Mouse (Mus musculus): ENCODE data around the gene Kantr. TPM values are rescaled to one million over a fixed set of nuclear protein-coding genes. Genes with fewer than 3 reads are reported as not detected.
"Not testable (repeated sequence)": the region's sequence is repeated elsewhere in the genome, so short reads cannot be mapped to it uniquely, and the experiment has no call there.

Kantr gene
- polyA plus RNA-seq, 1 experiment from 2014 or later = 44.1 TPM

GRCm38 (mm10) chrX:152342358-152342901, 15.1 kb upstream of the Kantr start, which contains the start of gene Tspyl2:
Gene Tspyl2, minus strand, starts transcription at chrX:152342425.
- H3K27me3 ChIP-seq (ENCODE audit: control insufficient read depth, insufficient read depth, low read depth, low read length) = peaks cover 26% of the 10 kb centered on the region
- H3K9ac ChIP-seq (ENCODE audit: low read depth, low read length) = peak within 1 kb of the TSS; percentile 81
- H3K4me1 ChIP-seq (ENCODE audit: control insufficient read depth, insufficient read depth, low read length) = peaks cover 17% of the 10 kb centered on the region
- ATAC-seq = peak; percentile 98
- H3K9me3 ChIP-seq (replicated peaks; ENCODE audit: control insufficient read depth, low read length, poor library complexity, severe bottlenecking) = no peaks in the 10 kb centered on the region
- H3K36me3 ChIP-seq (ENCODE audit: control insufficient read depth, insufficient read depth, low read length) = no peaks in the 10 kb centered on the region
- H3K4me3 ChIP-seq (ENCODE audit: low read depth, low read length) = peak within 1 kb of the TSS; percentile 53
- peak within 1 kb of the TSS; percentile 88 for H3K27ac ChIP-seq (ENCODE audit: low read length)
- H3K4me2 ChIP-seq (ENCODE audit: low read length) = peak within 1 kb of the TSS; percentile 53
- 15% methylated on average over 15 of the region's 27 CpGs for WGBS

GRCm38 (mm10) chrX:152341496-152341895, 14.2 kb upstream of the Kantr start:
- peak overlapping the region; percentile 53 for H3K4me2 ChIP-seq (ENCODE audit: low read length)
- peak overlapping the region; percentile 81 for H3K9ac ChIP-seq (ENCODE audit: low read depth, low read length)
- ATAC-seq = no peak
- H3K9me3 ChIP-seq (replicated peaks; ENCODE audit: control insufficient read depth, low read length, poor library complexity, severe bottlenecking) = no peaks in the 10 kb centered on the region
- H3K27me3 ChIP-seq (ENCODE audit: control insufficient read depth, insufficient read depth, low read depth, low read length) = peaks cover 26% of the 10 kb centered on the region
- peaks cover 20% of the 10 kb centered on the region for H3K4me1 ChIP-seq (ENCODE audit: control insufficient read depth, insufficient read depth, low read length)
- no peaks in the 10 kb centered on the region for H3K36me3 ChIP-seq (ENCODE audit: control insufficient read depth, insufficient read depth, low read length)
- peak overlapping the region; percentile 88 for H3K27ac ChIP-seq (ENCODE audit: low read length)
- whole genome bisulfite sequencing = 31% methylated on average over 11 of the region's 11 CpGs
- H3K4me3 ChIP-seq (ENCODE audit: low read depth, low read length) = peak overlapping the region; percentile 53

GRCm38 (mm10) chrX:152336546-152337332, 9.4 kb upstream of the Kantr start:
- peak; percentile 99 for ATAC-seq
- WGBS = 9% methylated on average over 33 of the region's 33 CpGs
- Histone ChIP-seq H3K36me3 (ENCODE audit: control insufficient read depth, insufficient read depth, low read length) (no peaks in the 10 kb centered on the region), H3K9ac (ENCODE audit: low read depth, low read length) (peak overlapping the region; percentile 65), H3K4me3 (ENCODE audit: low read depth, low read length) (peak overlapping the region; percentile 26), H3K9me3 (replicated peaks; ENCODE audit: control insufficient read depth, low read length, poor library complexity, severe bottlenecking) (no peaks in the 10 kb centered on the region), H3K4me1 (ENCODE audit: control insufficient read depth, insufficient read depth, low read length) (peaks cover 18% of the 10 kb centered on the region), H3K4me2 (ENCODE audit: low read length) (peak overlapping the region; percentile 54), H3K27me3 (ENCODE audit: control insufficient read depth, insufficient read depth, low read depth, low read length) (peaks cover 18% of the 10 kb centered on the region), H3K27ac (ENCODE audit: low read length) (peak overlapping the region; percentile 91)

GRCm38 (mm10) chrX:152336123-152336522, 8.8 kb upstream of the Kantr start:
- peaks cover 14% of the 10 kb centered on the region for H3K27me3 ChIP-seq (ENCODE audit: control insufficient read depth, insufficient read depth, low read depth, low read length)
- H3K4me2 ChIP-seq (ENCODE audit: low read length) = 0 out of 2 replicates have a peak overlapping the region, but pooled peaks have one; percentile 22

GRCm38 (mm10) chrX:152329400-152329799, 2.1 kb upstream of the Kantr start:
- H3K4me3 ChIP-seq (ENCODE audit: low read depth, low read length); H3K27ac ChIP-seq (ENCODE audit: low read length); H3K36me3 ChIP-seq (ENCODE audit: control insufficient read depth, insufficient read depth, low read length); ATAC-seq; H3K9ac ChIP-seq (ENCODE audit: low read depth, low read length); H3K4me1 ChIP-seq (ENCODE audit: control insufficient read depth, insufficient read depth, low read length); H3K9me3 ChIP-seq (replicated peaks; ENCODE audit: control insufficient read depth, low read length, poor library complexity, severe bottlenecking); H3K4me2 ChIP-seq (ENCODE audit: low read length): not testable (repeated sequence)
- H3K27me3 ChIP-seq (ENCODE audit: control insufficient read depth, insufficient read depth, low read depth, low read length) = peaks cover 24% of the 10 kb centered on the region

More at GRCm38 (mm10) chrX:152336123-152336522, 8.8 kb upstream of the Kantr start:
- Histone ChIP-seq H3K4me1 (ENCODE audit: control insufficient read depth, insufficient read depth, low read length) (peaks cover 16% of the 10 kb centered on the region), H3K27ac (ENCODE audit: low read length) (peak overlapping the region; percentile 91)
- 43% methylated on average over 4 of the region's 4 CpGs for WGBS
- H3K4me3 ChIP-seq (ENCODE audit: low read depth, low read length); H3K9ac ChIP-seq (ENCODE audit: low read depth, low read length); H3K9me3 ChIP-seq (replicated peaks; ENCODE audit: control insufficient read depth, low read length, poor library complexity, severe bottlenecking); H3K36me3 ChIP-seq (ENCODE audit: control insufficient read depth, insufficient read depth, low read length): not testable (repeated sequence)
- peak; percentile 37 for ATAC-seq

GRCm38 (mm10) chrX:152327689-152328052, 376 bp upstream of the Kantr start:
- H3K9ac ChIP-seq (ENCODE audit: low read depth, low read length) = no peak overlapping the region
- peak overlapping the region; percentile 53 for H3K4me3 ChIP-seq (ENCODE audit: low read depth, low read length)
- H3K27me3 ChIP-seq (ENCODE audit: control insufficient read depth, insufficient read depth, low read depth, low read length) = peaks cover 24% of the 10 kb centered on the region

GRCm38 (mm10) chrX:152323584-152323983, 3.7 kb downstream of the Kantr start:
- no peak overlapping the region for H3K4me2 ChIP-seq (ENCODE audit: low read length)
- no peak overlapping the region for H3K4me3 ChIP-seq (ENCODE audit: low read depth, low read length)
- no peak overlapping the region for H3K9ac ChIP-seq (ENCODE audit: low read depth, low read length)
- WGBS = 96% methylated on average over 1 of the region's 1 CpGs
- H3K27ac ChIP-seq (ENCODE audit: low read length) = no peak overlapping the region
- H3K9me3 ChIP-seq (replicated peaks; ENCODE audit: control insufficient read depth, low read length, poor library complexity, severe bottlenecking) = no peaks in the 10 kb centered on the region
- ATAC-seq = no peak
- peaks cover 23% of the 10 kb centered on the region for H3K27me3 ChIP-seq (ENCODE audit: control insufficient read depth, insufficient read depth, low read depth, low read length)
- no peaks in the 10 kb centered on the region for H3K36me3 ChIP-seq (ENCODE audit: control insufficient read depth, insufficient read depth, low read length)
- peaks cover 8% of the 10 kb centered on the region for H3K4me1 ChIP-seq (ENCODE audit: control insufficient read depth, insufficient read depth, low read length)

More at GRCm38 (mm10) chrX:152327689-152328052, 376 bp upstream of the Kantr start:
- Histone ChIP-seq H3K27ac (ENCODE audit: low read length) (peak overlapping the region; percentile 28), H3K36me3 (ENCODE audit: control insufficient read depth, insufficient read depth, low read length) (no peaks in the 10 kb centered on the region), H3K4me2 (ENCODE audit: low read length) (peak overlapping the region; percentile 53), H3K9me3 (replicated peaks; ENCODE audit: control insufficient read depth, low read length, poor library complexity, severe bottlenecking) (no peaks in the 10 kb centered on the region), H3K4me1 (ENCODE audit: control insufficient read depth, insufficient read depth, low read length) (peaks cover 8% of the 10 kb centered on the region)
- 18% methylated on average over 8 of the region's 8 CpGs for WGBS
- peak; percentile 22 for ATAC-seq

GRCm38 (mm10) chrX:152322776-152323175, 4.5 kb downstream of the Kantr start:
- H3K36me3 ChIP-seq (ENCODE audit: control insufficient read depth, insufficient read depth, low read length) = no peaks in the 10 kb centered on the region
- peaks cover 20% of the 10 kb centered on the region for H3K27me3 ChIP-seq (ENCODE audit: control insufficient read depth, insufficient read depth, low read depth, low read length)
- no peaks in the 10 kb centered on the region for H3K9me3 ChIP-seq (replicated peaks; ENCODE audit: control insufficient read depth, low read length, poor library complexity, severe bottlenecking)
- 40% methylated on average over 2 of the region's 2 CpGs for WGBS
- H3K4me1 ChIP-seq (ENCODE audit: control insufficient read depth, insufficient read depth, low read length) = peaks cover 8% of the 10 kb centered on the region
- H3K4me3 ChIP-seq (ENCODE audit: low read depth, low read length) = no peak overlapping the region
- H3K27ac ChIP-seq (ENCODE audit: low read length) = no peak overlapping the region
- no peak overlapping the region for H3K9ac ChIP-seq (ENCODE audit: low read depth, low read length)
- ATAC-seq = no peak
- no peak overlapping the region for H3K4me2 ChIP-seq (ENCODE audit: low read length)

GRCm38 (mm10) chrX:152320535-152320934, 6.8 kb downstream of the Kantr start:
- Histone ChIP-seq H3K4me3 (ENCODE audit: low read depth, low read length) (no peak overlapping the region), H3K9ac (ENCODE audit: low read depth, low read length) (no peak overlapping the region), H3K4me2 (ENCODE audit: low read length) (no peak overlapping the region), H3K4me1 (ENCODE audit: control insufficient read depth, insufficient read depth, low read length) (peaks cover 2% of the 10 kb centered on the region; the same call in 1 of the 2 replicates), H3K27ac (ENCODE audit: low read length) (no peak overlapping the region), H3K9me3 (replicated peaks; ENCODE audit: control insufficient read depth, low read length, poor library complexity, severe bottlenecking) (no peaks in the 10 kb centered on the region), H3K36me3 (ENCODE audit: control insufficient read depth, insufficient read depth, low read length) (no peaks in the 10 kb centered on the region), H3K27me3 (ENCODE audit: control insufficient read depth, insufficient read depth, low read depth, low read length) (peaks cover 3% of the 10 kb centered on the region)
- 90% methylated on average over 4 of the region's 4 CpGs for WGBS
- no peak for ATAC-seq
